ENCODE assay signal across 7 mouse cellular contexts in the genomic region with DNA sequence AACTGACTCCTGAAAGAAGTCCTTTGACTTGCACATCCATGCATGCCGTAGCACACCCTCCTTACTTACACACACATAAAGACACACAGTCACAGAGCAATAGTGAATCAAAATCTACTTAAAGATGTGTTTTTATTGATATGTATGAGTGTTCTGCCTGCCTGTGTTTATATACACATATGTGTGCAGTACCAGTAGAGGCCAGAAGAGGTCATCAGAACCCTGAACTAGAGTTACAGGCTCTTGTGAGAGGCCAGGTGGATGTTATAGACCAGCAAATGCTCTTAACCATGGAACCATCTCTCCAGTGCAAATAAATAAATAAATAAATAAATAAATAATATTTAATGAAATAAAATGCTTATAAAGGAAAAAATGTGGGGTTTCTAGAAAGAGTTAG.
DNase-seq lines count a peak whose midpoint lies in the region; ATAC-seq lines count a peak whose summit lies in the region.

No protein-coding gene starts in this region.

- no peak overlapping the region for H3K27ac ChIP-seq in limb, embryonic 11.5 days (replicated peaks; ENCODE audit: low read depth, low read length)
- no peak overlapping the region for H3K27ac ChIP-seq in limb, embryonic 10.5 days
- H3K27ac ChIP-seq in embryonic facial prominence, embryonic 14.5 days (replicated peaks; ENCODE audit: low read depth, low read length), result no peak overlapping the region

- H3K4me3 ChIP-seq in limb, embryonic 11.5 days (ENCODE audit: low read depth, low read length), result no peak overlapping the region
- H3K4me3 ChIP-seq in limb, embryonic 10.5 days, result no peak overlapping the region
- no peak overlapping the region for H3K4me3 ChIP-seq in embryonic facial prominence, embryonic 14.5 days (ENCODE audit: low read depth, low read length)

- DNase-seq in limb, embryonic 11.5 days (ENCODE audit: low spot score), result peak; percentile 57
- no peak for DNase-seq in limb, embryonic 10.5 days (ENCODE audit: low spot score)
- DNase-seq in R1 (ENCODE audit: low read depth, low spot score), result peak; percentile 75
- peak; percentile 22 for DNase-seq in embryonic facial prominence, embryonic 14.5 days (ENCODE audit: low spot score)
- DNase-seq in MN1 (ENCODE audit: low spot score), result no peak
- DNase-seq in layer of hippocampus, adult 11-12 months (ENCODE audit: low spot score), result no peak

- H3K9ac ChIP-seq in limb, embryonic 11.5 days (ENCODE audit: low read length), result no peak overlapping the region
- no peak overlapping the region for H3K9ac ChIP-seq in embryonic facial prominence, embryonic 14.5 days (ENCODE audit: low read depth, low read length)

- H3K4me2 ChIP-seq in limb, embryonic 11.5 days (ENCODE audit: low read depth, severe bottlenecking), result no peak overlapping the region
- H3K4me2 ChIP-seq in embryonic facial prominence, embryonic 14.5 days (ENCODE audit: low read depth, low read length), result no peak overlapping the region

- no peaks in the 10 kb centered on the region for H3K9me3 ChIP-seq in limb, embryonic 11.5 days (ENCODE audit: control insufficient read depth, low read length)
- no peaks in the 10 kb centered on the region for H3K9me3 ChIP-seq in limb, embryonic 10.5 days (replicated peaks)
- H3K9me3 ChIP-seq in embryonic facial prominence, embryonic 14.5 days (ENCODE audit: control insufficient read depth, low read length), result peaks cover 6% of the 10 kb centered on the region

- H3K36me3 ChIP-seq in limb, embryonic 11.5 days (ENCODE audit: control insufficient read depth, insufficient read depth, low read length), result no peaks in the 10 kb centered on the region; the same call in 1 of the 2 replicates
- H3K36me3 ChIP-seq in limb, embryonic 10.5 days, result no peaks in the 10 kb centered on the region
- no peaks in the 10 kb centered on the region for H3K36me3 ChIP-seq in embryonic facial prominence, embryonic 14.5 days (ENCODE audit: control insufficient read depth, insufficient read depth, low read length)

- H3K4me1 ChIP-seq in limb, embryonic 11.5 days (ENCODE audit: control insufficient read depth, insufficient read depth, low read length), result no peaks in the 10 kb centered on the region
- H3K4me1 ChIP-seq in limb, embryonic 10.5 days, result 0 out of 2 replicates have a peak, but pooled peaks cover 6% of the 10 kb centered on the region
- H3K4me1 ChIP-seq in embryonic facial prominence, embryonic 14.5 days (ENCODE audit: control insufficient read depth, insufficient read depth, low read length), result no peaks in the 10 kb centered on the region

- 97% methylated on average over 1 of the region's 1 CpGs for WGBS in limb, embryonic 11.5 days
- WGBS in limb, embryonic 10.5 days, result 97% methylated on average over 1 of the region's 1 CpGs
- 100% methylated on average over 1 of the region's 1 CpGs for WGBS in embryonic facial prominence, embryonic 14.5 days

- no peak for ATAC-seq in limb, embryonic 11.5 days (ENCODE audit: insufficient number of reproducible peaks, low FRiP score, low TSS enrichment, low read depth)
- no peak for ATAC-seq in embryonic facial prominence, embryonic 14.5 days (ENCODE audit: low read depth)
- ATAC-seq in monocyte, adult 5-6 weeks (replicated peaks; ENCODE audit: insufficient number of reproducible peaks, low FRiP score, low TSS enrichment, poor library complexity, severe bottlenecking), result peak; percentile 78

- H3K27me3 ChIP-seq in limb, embryonic 11.5 days (ENCODE audit: control insufficient read depth, insufficient read depth, low read length), result no peaks in the 10 kb centered on the region
- H3K27me3 ChIP-seq in limb, embryonic 10.5 days (ENCODE audit: low read depth, poor library complexity, severe bottlenecking), result no peaks in the 10 kb centered on the region
- no peaks in the 10 kb centered on the region for H3K27me3 ChIP-seq in embryonic facial prominence, embryonic 14.5 days (replicated peaks; ENCODE audit: control insufficient read depth, insufficient read depth, low read length)

Comparison
In these comparisons a context has a peak if more than half of its experiments do, and no peak if none do; other contexts are left out.
1. DNase-seq: peak in limb, embryonic 11.5 days (single experiment), R1 (single experiment) and embryonic facial prominence, embryonic 14.5 days (single experiment); none in limb, embryonic 10.5 days (single experiment), MN1 (single experiment) and layer of hippocampus, adult 11-12 months (single experiment).